Mouse (Mus musculus): Measurements from ENCODE around the gene 4930447C04Rik. TPM values are rescaled to one million over a fixed set of nuclear protein-coding genes. Genes with fewer than 3 reads are reported as not detected.
A peak's percentile ranks its signal among the peaks of the same experiment; 100 is the strongest.

The 4930447C04Rik gene
- polyA plus RNA-seq, 1 experiment from 2014 or later = 5.0 TPM

DNA sequence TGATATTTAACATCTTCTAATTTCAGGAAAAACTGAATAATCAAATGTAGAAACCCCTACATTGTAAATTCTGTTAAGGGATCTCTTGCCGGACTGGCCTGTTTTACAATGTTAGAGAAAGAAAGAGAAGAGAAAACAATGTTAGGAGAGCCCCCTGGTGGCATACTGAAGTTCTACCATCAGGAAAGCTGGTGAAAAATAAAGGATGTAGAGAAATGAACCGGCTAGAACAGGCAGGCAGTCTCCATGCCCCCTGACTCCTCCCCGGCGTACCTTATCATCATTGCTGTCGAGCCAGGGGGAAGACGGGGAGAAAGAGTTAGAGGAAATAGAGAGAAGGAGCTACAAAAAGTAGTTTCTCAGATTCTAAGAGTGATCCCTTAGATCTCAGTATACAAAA, 32.6 kb upstream of the 4930447C04Rik start:
- WGBS = 15% methylated on average over 6 of the region's 6 CpGs
- Histone ChIP-seq H3K36me3 (replicated peaks; ENCODE audit: control insufficient read depth, insufficient read depth, low read depth, low read length) (no peaks in the 10 kb centered on the region), H3K27me3 (ENCODE audit: control insufficient read depth, insufficient read depth, low read length) (no peaks in the 10 kb centered on the region), H3K9ac (replicated peaks; ENCODE audit: low read length) (no peak overlapping the region), H3K9me3 (replicated peaks; ENCODE audit: control insufficient read depth, low read length) (no peaks in the 10 kb centered on the region), H3K4me2 (ENCODE audit: low read depth, low read length) (no peak overlapping the region), H3K4me1 (ENCODE audit: control insufficient read depth, insufficient read depth, low read length) (no peaks in the 10 kb centered on the region), H3K27ac (replicated peaks; ENCODE audit: low read depth, low read length) (no peak overlapping the region), H3K4me3 (ENCODE audit: low read depth, low read length) (no peak overlapping the region)
- peak; percentile 85 for DNase-seq (ENCODE audit: low spot score)
- no peak for ATAC-seq (replicated peaks; ENCODE audit: insufficient number of reproducible peaks, low FRiP score, low TSS enrichment, low read depth)

DNA sequence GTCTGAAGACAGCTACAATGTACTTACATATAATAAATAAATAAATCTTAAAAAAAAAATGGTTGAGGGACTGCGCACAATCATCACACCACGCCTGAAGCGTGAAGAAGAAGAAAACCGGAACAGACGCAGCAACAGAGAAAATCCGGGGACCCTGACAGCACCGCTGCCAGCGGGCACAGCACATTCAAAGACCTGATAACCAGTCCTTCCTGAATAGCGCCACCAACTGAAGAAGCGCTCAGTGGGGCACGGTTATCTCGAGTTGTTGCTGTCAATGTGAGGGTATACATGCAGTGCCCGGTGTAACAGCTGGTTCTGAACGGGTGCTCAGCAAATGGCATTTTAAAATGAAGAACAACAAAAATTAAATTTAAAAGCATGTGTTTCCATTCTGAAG, 30.0 kb upstream of the 4930447C04Rik start:
- H3K9me3 ChIP-seq (replicated peaks; ENCODE audit: control insufficient read depth, low read length) = no peaks in the 10 kb centered on the region
- DNase-seq (ENCODE audit: low spot score) = no peak
- no peak overlapping the region for H3K4me3 ChIP-seq (ENCODE audit: low read depth, low read length)
- H3K27ac ChIP-seq (replicated peaks; ENCODE audit: low read depth, low read length) = no peak overlapping the region
- no peaks in the 10 kb centered on the region for H3K36me3 ChIP-seq (replicated peaks; ENCODE audit: control insufficient read depth, insufficient read depth, low read depth, low read length)
- H3K9ac ChIP-seq (replicated peaks; ENCODE audit: low read length) = no peak overlapping the region
- WGBS = 63% methylated on average over 14 of the region's 14 CpGs
- no peak overlapping the region for H3K4me2 ChIP-seq (ENCODE audit: low read depth, low read length)
- H3K4me1 ChIP-seq (ENCODE audit: control insufficient read depth, insufficient read depth, low read length) = no peaks in the 10 kb centered on the region
- no peak for ATAC-seq (replicated peaks; ENCODE audit: insufficient number of reproducible peaks, low FRiP score, low TSS enrichment, low read depth)
- no peaks in the 10 kb centered on the region for H3K27me3 ChIP-seq (ENCODE audit: control insufficient read depth, insufficient read depth, low read length)

DNA sequence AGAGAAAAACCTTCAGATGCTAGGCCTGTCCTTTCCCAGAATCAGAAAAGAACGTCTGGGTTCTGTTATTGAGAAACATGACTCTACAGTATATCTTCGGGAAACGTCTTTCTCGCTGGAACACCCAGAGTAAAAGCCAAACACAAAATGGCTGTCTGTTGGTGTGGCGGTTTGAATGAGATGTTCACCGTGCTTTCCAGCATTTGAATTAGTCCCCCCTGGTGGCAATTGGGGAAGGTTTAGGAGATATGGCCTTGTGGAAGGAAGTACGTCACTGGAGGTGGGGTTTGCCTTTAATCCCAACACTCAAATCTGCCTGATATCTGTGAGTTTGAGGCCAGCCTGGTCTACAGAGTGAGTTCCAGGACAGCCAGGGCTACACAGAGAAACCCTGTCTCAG, 27.0 kb upstream of the 4930447C04Rik start:
- H3K4me2 ChIP-seq (ENCODE audit: low read depth, low read length) = no peak overlapping the region
- H3K9ac ChIP-seq (replicated peaks; ENCODE audit: low read length) = no peak overlapping the region
- H3K27ac ChIP-seq (replicated peaks; ENCODE audit: low read depth, low read length) = no peak overlapping the region
- no peaks in the 10 kb centered on the region for H3K27me3 ChIP-seq (ENCODE audit: control insufficient read depth, insufficient read depth, low read length)
- WGBS = 84% methylated on average over 7 of the region's 7 CpGs
- no peaks in the 10 kb centered on the region for H3K4me1 ChIP-seq (ENCODE audit: control insufficient read depth, insufficient read depth, low read length)
- H3K4me3 ChIP-seq (ENCODE audit: low read depth, low read length) = no peak overlapping the region
- no peaks in the 10 kb centered on the region for H3K36me3 ChIP-seq (replicated peaks; ENCODE audit: control insufficient read depth, insufficient read depth, low read depth, low read length)
- DNase-seq (ENCODE audit: low spot score) = no peak
- no peak for ATAC-seq (replicated peaks; ENCODE audit: insufficient number of reproducible peaks, low FRiP score, low TSS enrichment, low read depth)
- H3K9me3 ChIP-seq (replicated peaks; ENCODE audit: control insufficient read depth, low read length) = no peaks in the 10 kb centered on the region

DNA sequence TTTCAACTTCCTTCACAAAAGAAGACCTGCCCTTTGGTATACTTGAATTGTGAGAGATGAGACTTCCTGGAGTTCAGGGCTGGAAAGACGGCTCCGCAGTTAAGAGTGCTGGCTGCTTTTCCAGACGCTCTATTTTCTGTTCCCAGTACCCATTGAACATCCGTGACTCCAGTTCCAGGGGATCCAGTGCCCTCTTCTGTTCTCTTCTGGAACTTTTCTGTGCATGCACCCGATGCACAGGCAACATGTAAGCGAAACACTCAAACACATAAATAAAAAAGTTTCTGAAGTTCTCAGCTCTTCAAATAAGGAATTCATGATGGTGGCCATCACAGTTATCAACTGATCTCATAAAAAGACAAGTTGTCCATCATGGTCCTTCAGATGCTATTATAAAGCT, 22.2 kb upstream of the 4930447C04Rik start:
- H3K27me3 ChIP-seq (ENCODE audit: control insufficient read depth, insufficient read depth, low read length) = no peaks in the 10 kb centered on the region
- no peaks in the 10 kb centered on the region for H3K36me3 ChIP-seq (replicated peaks; ENCODE audit: control insufficient read depth, insufficient read depth, low read depth, low read length)
- H3K4me3 ChIP-seq (ENCODE audit: low read depth, low read length) = no peak overlapping the region

DNA sequence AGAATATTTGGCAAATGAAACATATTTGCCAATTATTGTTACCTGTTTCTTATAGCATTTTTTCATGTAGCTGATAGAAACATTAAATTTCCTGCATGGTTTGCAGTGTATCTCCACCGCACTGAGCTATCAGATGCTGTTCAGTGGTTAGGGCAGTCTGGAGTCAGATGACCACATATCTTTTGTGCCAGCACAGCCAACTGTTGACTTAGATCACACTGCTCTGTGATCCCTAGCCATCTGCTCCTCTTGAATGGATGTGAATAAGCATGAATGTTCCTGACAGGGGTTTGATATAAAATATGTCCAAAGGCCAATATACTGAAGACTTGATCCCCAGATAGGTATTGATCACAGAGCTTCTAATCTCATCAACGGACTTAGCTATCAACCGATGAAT, 17.9 kb upstream of the 4930447C04Rik start:
- Histone ChIP-seq H3K9me3 (replicated peaks; ENCODE audit: control insufficient read depth, low read length) (no peaks in the 10 kb centered on the region), H3K4me3 (ENCODE audit: low read depth, low read length) (no peak overlapping the region), H3K27ac (replicated peaks; ENCODE audit: low read depth, low read length) (no peak overlapping the region), H3K27me3 (ENCODE audit: control insufficient read depth, insufficient read depth, low read length) (no peaks in the 10 kb centered on the region), H3K9ac (replicated peaks; ENCODE audit: low read length) (no peak overlapping the region), H3K4me2 (ENCODE audit: low read depth, low read length) (no peak overlapping the region), H3K4me1 (ENCODE audit: control insufficient read depth, insufficient read depth, low read length) (no peaks in the 10 kb centered on the region), H3K36me3 (replicated peaks; ENCODE audit: control insufficient read depth, insufficient read depth, low read depth, low read length) (no peaks in the 10 kb centered on the region)
- DNase-seq (ENCODE audit: low spot score) = no peak
- WGBS = 95% methylated on average over 3 of the region's 3 CpGs
- ATAC-seq (replicated peaks; ENCODE audit: insufficient number of reproducible peaks, low FRiP score, low TSS enrichment, low read depth) = no peak

More for the DNA sequence above, 22.2 kb upstream of the 4930447C04Rik start:
- 58% methylated on average over 6 of the region's 6 CpGs for WGBS
- no peak overlapping the region for H3K9ac ChIP-seq (replicated peaks; ENCODE audit: low read length)
- DNase-seq (ENCODE audit: low spot score) = no peak
- H3K4me1 ChIP-seq (ENCODE audit: control insufficient read depth, insufficient read depth, low read length) = no peaks in the 10 kb centered on the region
- H3K9me3 ChIP-seq (replicated peaks; ENCODE audit: control insufficient read depth, low read length) = no peaks in the 10 kb centered on the region
- H3K4me2 ChIP-seq (ENCODE audit: low read depth, low read length) = no peak overlapping the region
- ATAC-seq (replicated peaks; ENCODE audit: insufficient number of reproducible peaks, low FRiP score, low TSS enrichment, low read depth) = no peak
- H3K27ac ChIP-seq (replicated peaks; ENCODE audit: low read depth, low read length) = no peak overlapping the region

DNA sequence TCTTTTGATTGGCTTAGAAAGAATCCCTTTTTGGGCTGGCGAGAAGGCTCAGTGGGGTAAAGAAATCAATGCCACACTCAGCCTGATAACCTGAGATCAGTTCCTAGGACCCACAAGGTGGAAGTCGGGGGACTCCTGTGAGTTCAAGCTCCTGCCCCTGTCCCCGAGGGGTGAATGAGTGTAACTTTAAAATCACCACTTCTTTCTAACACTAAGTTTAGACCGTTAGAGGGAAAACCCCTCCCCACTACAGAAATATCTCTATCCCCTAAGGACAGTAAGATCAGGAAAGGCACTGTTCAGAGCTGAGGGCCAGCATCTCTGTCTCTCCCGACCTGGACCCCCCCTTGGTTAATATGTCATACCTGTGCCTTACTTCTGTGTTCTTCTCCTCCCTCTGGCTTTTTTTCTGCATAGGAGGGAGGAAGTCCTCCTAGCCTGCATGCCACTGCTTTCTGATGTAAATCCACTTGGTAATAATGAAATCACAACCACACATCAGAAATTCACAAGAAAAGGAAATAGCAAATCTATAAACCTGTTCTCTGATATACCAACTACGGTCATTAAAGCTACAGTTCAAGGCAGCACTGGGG, 17.4 kb upstream of the 4930447C04Rik start:
- H3K27me3 ChIP-seq (ENCODE audit: control insufficient read depth, insufficient read depth, low read length) = no peaks in the 10 kb centered on the region
- no peaks in the 10 kb centered on the region for H3K4me1 ChIP-seq (ENCODE audit: control insufficient read depth, insufficient read depth, low read length)
- no peak overlapping the region for H3K4me2 ChIP-seq (ENCODE audit: low read depth, low read length)
- H3K4me3 ChIP-seq (ENCODE audit: low read depth, low read length) = no peak overlapping the region
- no peak overlapping the region for H3K27ac ChIP-seq (replicated peaks; ENCODE audit: low read depth, low read length)
- DNase-seq (ENCODE audit: low spot score) = no peak
- no peak for ATAC-seq (replicated peaks; ENCODE audit: insufficient number of reproducible peaks, low FRiP score, low TSS enrichment, low read depth)
- no peak overlapping the region for H3K9ac ChIP-seq (replicated peaks; ENCODE audit: low read length)
- H3K9me3 ChIP-seq (replicated peaks; ENCODE audit: control insufficient read depth, low read length) = no peaks in the 10 kb centered on the region
- WGBS = 69% methylated on average over 6 of the region's 6 CpGs
- no peaks in the 10 kb centered on the region for H3K36me3 ChIP-seq (replicated peaks; ENCODE audit: control insufficient read depth, insufficient read depth, low read depth, low read length)

DNA sequence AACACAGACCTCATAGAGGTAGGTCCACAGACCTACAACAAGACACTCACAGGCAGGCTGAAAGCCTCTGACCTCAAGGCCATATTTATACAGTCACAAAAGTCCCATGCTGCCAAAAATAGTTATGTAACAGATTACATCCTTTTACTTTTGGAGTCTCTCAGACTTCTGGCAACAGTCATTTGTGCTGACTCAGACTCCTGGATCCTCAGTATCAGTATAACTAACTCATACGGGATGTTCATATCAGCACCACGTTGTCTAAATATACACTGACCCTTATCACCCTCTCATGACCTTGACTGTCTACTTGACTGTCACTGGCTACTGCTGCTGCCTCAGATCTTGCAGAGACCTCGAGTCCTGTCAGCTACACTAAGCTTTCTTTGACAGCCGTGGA, 14.3 kb upstream of the 4930447C04Rik start:
- DNase-seq (ENCODE audit: low spot score) = no peak

DNA sequence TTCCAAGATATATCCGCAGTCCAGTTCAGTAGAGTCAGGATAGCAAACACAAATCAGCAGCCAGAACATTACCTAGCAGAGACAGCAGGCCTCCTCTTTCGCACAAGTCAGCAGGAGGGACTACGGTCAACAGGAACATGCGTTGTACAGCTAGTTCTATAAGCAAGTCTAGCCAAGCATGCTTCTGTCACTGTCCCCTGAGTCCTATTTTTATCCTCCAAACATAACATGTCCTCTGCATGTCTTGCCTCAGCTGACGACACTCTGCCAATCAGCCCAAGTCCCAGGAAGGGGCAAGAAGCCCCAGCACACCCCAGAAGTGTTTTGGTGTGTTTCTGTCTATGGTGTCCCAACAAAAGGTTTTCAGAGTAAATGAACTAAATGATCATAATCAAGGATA, 13.3 kb upstream of the 4930447C04Rik start:
- Histone ChIP-seq H3K4me2 (ENCODE audit: low read depth, low read length) (no peak overlapping the region), H3K9me3 (replicated peaks; ENCODE audit: control insufficient read depth, low read length) (no peaks in the 10 kb centered on the region), H3K4me3 (ENCODE audit: low read depth, low read length) (no peak overlapping the region), H3K27me3 (ENCODE audit: control insufficient read depth, insufficient read depth, low read length) (no peaks in the 10 kb centered on the region), H3K36me3 (replicated peaks; ENCODE audit: control insufficient read depth, insufficient read depth, low read depth, low read length) (no peaks in the 10 kb centered on the region), H3K4me1 (ENCODE audit: control insufficient read depth, insufficient read depth, low read length) (no peaks in the 10 kb centered on the region), H3K27ac (replicated peaks; ENCODE audit: low read depth, low read length) (no peak overlapping the region), H3K9ac (replicated peaks; ENCODE audit: low read length) (no peak overlapping the region)
- no peak for ATAC-seq (replicated peaks; ENCODE audit: insufficient number of reproducible peaks, low FRiP score, low TSS enrichment, low read depth)
- WGBS = 83% methylated on average over 5 of the region's 5 CpGs
- DNase-seq (ENCODE audit: low spot score) = no peak

More for the DNA sequence above, 14.3 kb upstream of the 4930447C04Rik start:
- Histone ChIP-seq H3K36me3 (replicated peaks; ENCODE audit: control insufficient read depth, insufficient read depth, low read depth, low read length) (no peaks in the 10 kb centered on the region), H3K27me3 (ENCODE audit: control insufficient read depth, insufficient read depth, low read length) (no peaks in the 10 kb centered on the region), H3K9me3 (replicated peaks; ENCODE audit: control insufficient read depth, low read length) (no peaks in the 10 kb centered on the region), H3K4me2 (ENCODE audit: low read depth, low read length) (no peak overlapping the region), H3K9ac (replicated peaks; ENCODE audit: low read length) (no peak overlapping the region), H3K27ac (replicated peaks; ENCODE audit: low read depth, low read length) (no peak overlapping the region), H3K4me1 (ENCODE audit: control insufficient read depth, insufficient read depth, low read length) (no peaks in the 10 kb centered on the region), H3K4me3 (ENCODE audit: low read depth, low read length) (no peak overlapping the region)
- 66% methylated on average over 4 of the region's 4 CpGs for WGBS
- ATAC-seq (replicated peaks; ENCODE audit: insufficient number of reproducible peaks, low FRiP score, low TSS enrichment, low read depth) = no peak

Data from embryonic facial prominence, embryonic 11.5 days (tissue).